Comparison of ENCODE assay signal across 19 mouse cellular contexts in genomic region chr15:78116244-78116643, GRCm38 (mm10). TPM values are rescaled to one million over a fixed set of nuclear protein-coding genes. Genes with fewer than 3 reads are reported as not detected.
DNase-seq lines count a peak whose midpoint lies in the region; ATAC-seq and TF ChIP-seq lines count a peak whose summit lies in the region.
"Had no signal": no experiment of that assay in that cellular context is flagged by ENCODE, and none has a peak within 500 bp of the region (broad histone marks: within the 10 kb centered on the region; RNA-seq: fewer than 3 reads in every experiment).

No protein-coding gene starts in this region.

- H3K27me3 ChIP-seq in hindbrain, embryonic 12.5 days = peaks cover 10% of the 10 kb centered on the region
- peaks cover 34% of the 10 kb centered on the region for H3K27me3 ChIP-seq in hindbrain, embryonic 10.5 days (ENCODE audit: insufficient read depth, poor library complexity, severe bottlenecking)
- H3K27me3 ChIP-seq in hindbrain, embryonic 16.5 days (replicated peaks; ENCODE audit: control insufficient read depth, insufficient read depth, low read length) = no peaks in the 10 kb centered on the region

- ATAC-seq in hindbrain, embryonic 12.5 days (ENCODE audit: low FRiP score) = no peak
- ATAC-seq in hindbrain, embryonic 16.5 days = no peak

- H3K9ac ChIP-seq in hindbrain, embryonic 12.5 days = no peak overlapping the region
- peak overlapping the region; percentile 91 for H3K9ac ChIP-seq in hindbrain, embryonic 16.5 days (ENCODE audit: low read depth, low read length)
- H3K9ac ChIP-seq: embryonic facial prominence, embryonic 12.5 days; lung, embryonic 14.5 days had no signal

- H3K36me3 ChIP-seq in hindbrain, embryonic 12.5 days = no peaks in the 10 kb centered on the region
- no peaks in the 10 kb centered on the region for H3K36me3 ChIP-seq in hindbrain, embryonic 10.5 days
- no peaks in the 10 kb centered on the region for H3K36me3 ChIP-seq in hindbrain, embryonic 16.5 days (ENCODE audit: control insufficient read depth, insufficient read depth, low read length)
- H3K36me3 ChIP-seq: embryonic facial prominence, embryonic 12.5 days; G1E had no signal

- H3K9me3 ChIP-seq in hindbrain, embryonic 12.5 days (replicated peaks) = no peaks in the 10 kb centered on the region
- no peaks in the 10 kb centered on the region for H3K9me3 ChIP-seq in hindbrain, embryonic 10.5 days
- H3K9me3 ChIP-seq in hindbrain, embryonic 16.5 days (ENCODE audit: control insufficient read depth, low read length) = no peaks in the 10 kb centered on the region
- H3K9me3 ChIP-seq: embryonic facial prominence, embryonic 12.5 days had no signal

- DNase-seq in hindbrain, embryonic 10.5 days (ENCODE audit: low spot score) = no peak
- peak; percentile 56 for DNase-seq in 3134 (ENCODE audit: extremely low read depth, insufficient read length, low spot score)
- DNase-seq in cerebellum, postnatal 14 days = peak; percentile 50 to 59
- no peak for DNase-seq in urinary bladder, postnatal 36 days (ENCODE audit: low spot score in 2 of 2)
- DNase-seq in gastrocnemius, adult 2 months = no peak
- DNase-seq in spleen, postnatal 14 days (ENCODE audit: low spot score in 2 of 2) = no peak
- DNase-seq: adrenal gland, postnatal 25 days; gastrocnemius, postnatal 36 days; kidney, adult 9 months; lung, embryonic 14.5 days; right cerebral cortex, postnatal 14 days; thymus, adult 18-20 months had no signal

- H3K4me2 ChIP-seq in hindbrain, embryonic 12.5 days (replicated peaks) = peak overlapping the region; percentile 50
- H3K4me2 ChIP-seq in hindbrain, embryonic 16.5 days (ENCODE audit: low read length) = peak overlapping the region; percentile 79
- H3K4me2 ChIP-seq: embryonic facial prominence, embryonic 12.5 days; lung, embryonic 14.5 days had no signal

- H3K27ac ChIP-seq in hindbrain, embryonic 12.5 days = no peak overlapping the region
- H3K27ac ChIP-seq in hindbrain, embryonic 10.5 days = no peak overlapping the region
- no peak overlapping the region for H3K27ac ChIP-seq in hindbrain, embryonic 16.5 days (ENCODE audit: low read depth, low read length)
- no peak overlapping the region for H3K27ac ChIP-seq in gastrocnemius, adult 2 months
- H3K27ac ChIP-seq: embryonic facial prominence, embryonic 12.5 days had no signal

- H3K4me1 ChIP-seq in hindbrain, embryonic 12.5 days = peaks cover 23% of the 10 kb centered on the region
- H3K4me1 ChIP-seq in hindbrain, embryonic 10.5 days (replicated peaks) = peaks cover 16% of the 10 kb centered on the region
- peaks cover 20% of the 10 kb centered on the region for H3K4me1 ChIP-seq in hindbrain, embryonic 16.5 days (ENCODE audit: control insufficient read depth, insufficient read depth, low read depth, low read length)

- 0 out of 2 replicates have a peak overlapping the region, but pooled peaks have one; percentile 55 for H3K4me3 ChIP-seq in hindbrain, embryonic 12.5 days
- no peak overlapping the region for H3K4me3 ChIP-seq in hindbrain, embryonic 10.5 days
- peak overlapping the region; percentile 69 for H3K4me3 ChIP-seq in hindbrain, embryonic 16.5 days (ENCODE audit: low read length)
- H3K4me3 ChIP-seq in gastrocnemius, adult 2 months = no peak overlapping the region
- H3K4me3 ChIP-seq: embryonic facial prominence, embryonic 12.5 days had no signal

- WGBS in hindbrain, embryonic 12.5 days = 67% methylated on average over 10 of the region's 10 CpGs
- WGBS in hindbrain, embryonic 10.5 days = 72% methylated on average over 10 of the region's 10 CpGs
- 48% methylated on average over 10 of the region's 10 CpGs for WGBS in hindbrain, embryonic 16.5 days

- TF ChIP-seq CTCF in gastrocnemius, adult 2 months (IDR thresholded peaks at IDR 0.05) = no peak

- intact Hi-C loops in gastrocnemius, adult 2 months (cut with DNase I) = no loop called here

RNA-seq across cellular contexts. Expression of gene Cacng2, which starts 3.6 kb away (rescaled TPM):
- 4.2 and 4.6 TPM in 2 replicates for polyA plus RNA-seq in hindbrain, embryonic 12.5 days (2016; fragmentation: Nextera tagmentation; extraction: Ambion mirVana)
- 0.24 and 0.92 TPM in 2 replicates for polyA plus RNA-seq in hindbrain, embryonic 10.5 days (2016; fragmentation: Nextera tagmentation; extraction: Ambion mirVana)
- 15.7 TPM in 2 replicates for polyA plus RNA-seq in hindbrain, embryonic 16.5 days (2015; fragmentation: Nextera tagmentation; extraction: Ambion mirVana)
- total RNA-seq in gastrocnemius, adult 2 months (2021) = not detected
- total RNA-seq: gastrocnemius, postnatal 36 days; liver, adult 2 months; megakaryocyte progenitor cell, adult 5-6 weeks had no signal
- polyA plus RNA-seq: G1E; heart, embryonic 14.5 days; liver, adult 2 months; lung, embryonic 14.5 days had no signal

RNA-seq across cellular contexts. Expression of gene Ift27, which starts 57.7 kb away (rescaled TPM):
- 87.8 and 99.9 TPM in 2 replicates for polyA plus RNA-seq in hindbrain, embryonic 12.5 days (2016; fragmentation: Nextera tagmentation; extraction: Ambion mirVana)
- 156 and 171 TPM in 2 replicates for polyA plus RNA-seq in hindbrain, embryonic 10.5 days (2016; fragmentation: Nextera tagmentation; extraction: Ambion mirVana)
- polyA plus RNA-seq in hindbrain, embryonic 16.5 days (2015; fragmentation: Nextera tagmentation; extraction: Ambion mirVana) = 108 and 111 TPM in 2 replicates
- total RNA-seq in gastrocnemius, adult 2 months (2021) = 10 to 100 TPM; 11.7 to 16.0 TPM

Comparison
In these comparisons a context has a peak if more than half of its experiments do, and no peak if none do; other contexts are left out.
1. H3K4me3 ChIP-seq: peak in hindbrain, embryonic 12.5 days (single experiment) and hindbrain, embryonic 16.5 days (single experiment); none in hindbrain, embryonic 10.5 days (single experiment) and gastrocnemius, adult 2 months (single experiment).
2. DNase-seq: peak in 3134 (single experiment) and cerebellum, postnatal 14 days (2 of 2); none in hindbrain, embryonic 10.5 days (single experiment), urinary bladder, postnatal 36 days (0 of 2), gastrocnemius, adult 2 months (single experiment) and spleen, postnatal 14 days (0 of 2).